Mouse (Mus musculus): ENCODE results near the gene Stat5a. TPM values are rescaled to one million over a fixed set of nuclear protein-coding genes. Genes with fewer than 3 reads are reported as not detected.

The Stat5a gene
- polyA plus RNA-seq, 1 experiment from 2014 or later: 5.5 TPM

GRCm38 (mm10) chr11:100893482-100893881 lies 34.3 kb downstream of the Stat5a start:
- 0 out of 2 replicates have a peak overlapping the region, but pooled peaks have one; percentile 11 for H3K4me2 ChIP-seq (replicated peaks)
- 19% methylated on average over 9 of the region's 9 CpGs for WGBS

GRCm38 (mm10) chr11:100894146-100894918 lies 35.2 kb downstream of the Stat5a start:
- Histone ChIP-seq H3K4me1 (replicated peaks) (peaks cover 2% of the 10 kb centered on the region; the same call in 1 of the 2 replicates), H3K9ac (no peak overlapping the region), H3K27me3 (replicated peaks) (no peaks in the 10 kb centered on the region), H3K36me3 (peaks cover 6% of the 10 kb centered on the region; the same call in 1 of the 2 replicates), H3K4me2 (replicated peaks) (no peak overlapping the region), H3K9me3 (no peaks in the 10 kb centered on the region), H3K27ac (no peak overlapping the region), H3K4me3 (replicated peaks) (no peak overlapping the region)
- WGBS: 74% methylated on average over 9 of the region's 9 CpGs
- no peak for ATAC-seq

More at GRCm38 (mm10) chr11:100893482-100893881, 34.3 kb downstream of the Stat5a start:
- H3K27me3 ChIP-seq (replicated peaks): no peaks in the 10 kb centered on the region
- H3K4me3 ChIP-seq (replicated peaks): no peak overlapping the region
- peaks cover 6% of the 10 kb centered on the region; the same call in 1 of the 2 replicates for H3K36me3 ChIP-seq
- peak; percentile 81 for ATAC-seq
- H3K27ac ChIP-seq: no peak overlapping the region
- H3K9ac ChIP-seq: no peak overlapping the region
- no peaks in the 10 kb centered on the region for H3K9me3 ChIP-seq
- peaks cover 2% of the 10 kb centered on the region; the same call in 1 of the 2 replicates for H3K4me1 ChIP-seq (replicated peaks)

GRCm38 (mm10) chr11:100896078-100896477 lies 36.9 kb downstream of the Stat5a start:
- no peak overlapping the region for H3K9ac ChIP-seq
- 82% methylated on average over 10 of the region's 10 CpGs for WGBS

GRCm38 (mm10) chr11:100897294-100898231 lies 38.4 kb downstream of the Stat5a start:
- peaks cover 2% of the 10 kb centered on the region; the same call in 1 of the 2 replicates for H3K4me1 ChIP-seq (replicated peaks)
- H3K4me2 ChIP-seq (replicated peaks): no peak overlapping the region
- peaks cover 13% of the 10 kb centered on the region for H3K36me3 ChIP-seq
- no peak overlapping the region for H3K27ac ChIP-seq
- no peaks in the 10 kb centered on the region for H3K9me3 ChIP-seq
- H3K9ac ChIP-seq: no peak overlapping the region
- H3K4me3 ChIP-seq (replicated peaks): no peak overlapping the region
- no peak for ATAC-seq
- WGBS: 86% methylated on average over 7 of the region's 7 CpGs
- H3K27me3 ChIP-seq (replicated peaks): no peaks in the 10 kb centered on the region

More at GRCm38 (mm10) chr11:100896078-100896477, 36.9 kb downstream of the Stat5a start:
- H3K9me3 ChIP-seq: no peaks in the 10 kb centered on the region
- no peak overlapping the region for H3K27ac ChIP-seq
- peaks cover 2% of the 10 kb centered on the region; the same call in 1 of the 2 replicates for H3K4me1 ChIP-seq (replicated peaks)
- H3K4me2 ChIP-seq (replicated peaks): no peak overlapping the region
- peaks cover 6% of the 10 kb centered on the region; the same call in 1 of the 2 replicates for H3K36me3 ChIP-seq
- ATAC-seq: no peak
- no peak overlapping the region for H3K4me3 ChIP-seq (replicated peaks)
- H3K27me3 ChIP-seq (replicated peaks): no peaks in the 10 kb centered on the region

- no peak overlapping the region for H3K4me3 ChIP-seq (replicated peaks)
- H3K36me3 ChIP-seq: peaks cover 15% of the 10 kb centered on the region
- ATAC-seq: no peak
- no peak overlapping the region for H3K27ac ChIP-seq
- H3K9ac ChIP-seq: no peak overlapping the region
- H3K4me1 ChIP-seq (replicated peaks): peaks cover under 1% of the 10 kb centered on the region; the same call in 1 of the 2 replicates
- no peaks in the 10 kb centered on the region for H3K9me3 ChIP-seq
- WGBS: 82% methylated on average over 16 of the region's 16 CpGs
- no peak overlapping the region for H3K4me2 ChIP-seq (replicated peaks)
- no peaks in the 10 kb centered on the region for H3K27me3 ChIP-seq (replicated peaks)
Measured at GRCm38 (mm10) chr11:100898441-100899199, 39.5 kb downstream of the Stat5a start.

GRCm38 (mm10) chr11:100904580-100905351 lies 45.6 kb downstream of the Stat5a start:
- H3K4me1 ChIP-seq (replicated peaks): no peaks in the 10 kb centered on the region
- H3K36me3 ChIP-seq: peaks cover 18% of the 10 kb centered on the region
- no peak overlapping the region for H3K9ac ChIP-seq
- no peak overlapping the region for H3K4me3 ChIP-seq (replicated peaks)
- no peak for ATAC-seq
- H3K27me3 ChIP-seq (replicated peaks): no peaks in the 10 kb centered on the region
- H3K4me2 ChIP-seq (replicated peaks): no peak overlapping the region
- WGBS: 67% methylated on average over 20 of the region's 20 CpGs
- no peaks in the 10 kb centered on the region for H3K9me3 ChIP-seq
- H3K27ac ChIP-seq: no peak overlapping the region

- H3K36me3 ChIP-seq: peaks cover 18% of the 10 kb centered on the region
- ATAC-seq: no peak
- no peak overlapping the region for H3K9ac ChIP-seq
- H3K27me3 ChIP-seq (replicated peaks): no peaks in the 10 kb centered on the region
- no peaks in the 10 kb centered on the region for H3K9me3 ChIP-seq
- H3K4me2 ChIP-seq (replicated peaks): no peak overlapping the region
- 50% methylated on average over 1 of the region's 1 CpGs for WGBS
- H3K27ac ChIP-seq: no peak overlapping the region
- H3K4me1 ChIP-seq (replicated peaks): no peaks in the 10 kb centered on the region
- H3K4me3 ChIP-seq (replicated peaks): no peak overlapping the region
Measured at GRCm38 (mm10) chr11:100905929-100906328, 46.8 kb downstream of the Stat5a start.

- Histone ChIP-seq H3K4me3 (replicated peaks) (no peak overlapping the region), H3K36me3 (peaks cover 14% of the 10 kb centered on the region), H3K4me2 (replicated peaks) (no peak overlapping the region), H3K4me1 (replicated peaks) (no peaks in the 10 kb centered on the region), H3K9me3 (no peaks in the 10 kb centered on the region), H3K9ac (no peak overlapping the region), H3K27me3 (replicated peaks) (no peaks in the 10 kb centered on the region), H3K27ac (no peak overlapping the region)
- no peak for ATAC-seq
- 91% methylated on average over 4 of the region's 4 CpGs for WGBS
Measured at GRCm38 (mm10) chr11:100906885-100907284, 47.7 kb downstream of the Stat5a start.

GRCm38 (mm10) chr11:100908112-100908511 lies 49.0 kb downstream of the Stat5a start:
- no peak overlapping the region for H3K27ac ChIP-seq
- 69% methylated on average over 2 of the region's 2 CpGs for WGBS
- H3K36me3 ChIP-seq: peaks cover 8% of the 10 kb centered on the region
- no peak overlapping the region for H3K4me2 ChIP-seq (replicated peaks)
- H3K4me1 ChIP-seq (replicated peaks): 0 out of 2 replicates have a peak, but pooled peaks cover 3% of the 10 kb centered on the region
- ATAC-seq: no peak
- H3K9me3 ChIP-seq: no peaks in the 10 kb centered on the region
- no peak overlapping the region for H3K4me3 ChIP-seq (replicated peaks)
- H3K27me3 ChIP-seq (replicated peaks): no peaks in the 10 kb centered on the region
- H3K9ac ChIP-seq: no peak overlapping the region

GRCm38 (mm10) chr11:100908567-100908966 lies 49.4 kb downstream of the Stat5a start:
- Histone ChIP-seq H3K9me3 (no peaks in the 10 kb centered on the region), H3K36me3 (peaks cover 6% of the 10 kb centered on the region), H3K9ac (no peak overlapping the region), H3K27ac (no peak overlapping the region), H3K4me3 (replicated peaks) (no peak overlapping the region), H3K4me1 (replicated peaks) (0 out of 2 replicates have a peak, but pooled peaks cover 3% of the 10 kb centered on the region), H3K4me2 (replicated peaks) (no peak overlapping the region), H3K27me3 (replicated peaks) (no peaks in the 10 kb centered on the region)
- ATAC-seq: no peak
- 84% methylated on average over 9 of the region's 9 CpGs for WGBS
